Mouse (Mus musculus) testis, adult 2 months (tissue): ENCODE data around the gene Zfp334.

Source experiments
- CTCF ChIP-seq: fragments of 200-500 bp; IDR thresholded peaks from 2 replicates; pipeline ENCODE4 v1.5.1; 2012; ENCODE audit warnings: low read depth, mild to moderate bottlenecking, inconsistent platforms, low read length, moderate library complexity; ENCODE audit not compliant: control insufficient read depth, insufficient read depth, insufficient replicate concordance
- POLR2A ChIP-seq: fragments of 200-500 bp; IDR thresholded peaks from 2 replicates; pipeline ENCODE4 v1.6.1; 2012; ENCODE audit warnings: low read depth, mild to moderate bottlenecking, inconsistent platforms, low read length, moderate library complexity; ENCODE audit not compliant: control insufficient read depth

GRCm38 (mm10) chr2:165397502-165398163, 9.6 kb upstream of the Zfp334 start:
- no peak for TF ChIP-seq CTCF
- TF ChIP-seq POLR2A = no peak
